Mouse (Mus musculus) cortical plate, adult 2 months (tissue): ENCODE measurements around the gene Peli2.

Experiments used
- CTCF ChIP-seq: fragments of 200-500 bp; IDR thresholded peaks from 2 replicates; pipeline ENCODE4 v1.5.1; 2011; ENCODE audit warnings: mild to moderate bottlenecking, control low read depth, low read length; ENCODE audit not compliant: insufficient read depth; ENCODE audit errors: extremely low read depth
- POLR2A ChIP-seq: fragments of 200-500 bp; IDR thresholded peaks from 2 replicates; pipeline ENCODE4 v1.6.1; 2011; ENCODE audit warnings: mild to moderate bottlenecking, low read length, control low read depth; ENCODE audit not compliant: insufficient read depth; ENCODE audit errors: extremely low read depth

DNA sequence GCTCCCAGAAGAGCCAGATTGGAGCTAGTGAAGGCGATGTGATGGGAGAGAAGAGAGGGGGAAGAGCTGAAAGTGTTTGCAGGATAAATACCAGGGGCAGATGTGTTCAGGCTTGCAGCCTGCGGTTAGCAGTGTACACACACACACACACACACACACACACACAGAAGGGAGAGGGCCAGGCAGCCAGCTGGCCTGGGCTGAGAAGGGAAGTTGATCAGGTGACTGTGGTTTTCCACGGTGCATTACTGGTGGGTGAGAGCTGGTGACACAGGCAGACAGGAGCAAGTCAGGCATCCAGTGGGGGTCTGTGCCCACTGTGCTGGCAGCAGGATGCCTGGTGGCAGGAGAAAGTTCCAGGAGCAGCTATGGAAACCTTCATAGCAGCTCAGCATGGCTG lies 125.6 kb downstream of the Peli2 start:
- TF ChIP-seq CTCF, result no peak
- TF ChIP-seq POLR2A, result no peak
